Mouse (Mus musculus): ENCODE measurements at regions not wholly inside any gene's neighbourhood (a gene's known extent, or its start where the extent isn't known, plus 50 kb on each side); places are given as distances from the start of the nearest gene placed in this dataset.
"Not testable (repeated sequence)": the region's sequence is repeated elsewhere in the genome, so short reads cannot be mapped to it uniquely, and the experiment has no call there.

DNA sequence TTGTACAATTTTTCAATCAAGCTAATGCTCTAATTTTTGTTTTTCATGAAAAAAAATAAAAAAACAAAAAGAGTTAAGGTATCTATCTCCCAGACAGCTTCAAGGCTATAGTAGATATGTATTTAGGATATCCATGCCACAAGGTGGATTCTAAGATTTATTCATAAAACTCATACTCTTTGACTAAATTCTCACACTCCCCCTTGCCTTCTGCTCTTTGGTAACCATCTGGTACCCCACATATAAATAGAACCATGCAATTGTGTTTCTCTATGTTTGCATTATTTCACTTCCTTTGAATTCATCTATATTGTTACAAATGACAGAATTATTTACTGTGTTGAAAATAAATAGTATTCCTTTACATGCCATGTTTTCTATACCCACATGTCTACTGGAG, 287.2 kb downstream of the Gm11232 start:
- no peak overlapping the region for H3K27ac ChIP-seq (ENCODE audit: low read depth, low read length)
- H3K4me2 ChIP-seq (ENCODE audit: low read depth, low read length, severe bottlenecking): no peak overlapping the region
- no peak for ATAC-seq (replicated peaks; ENCODE audit: low FRiP score)
- H3K9me3 ChIP-seq (ENCODE audit: control insufficient read depth, low read length): no peaks in the 10 kb centered on the region
- no peaks in the 10 kb centered on the region for H3K4me1 ChIP-seq (replicated peaks; ENCODE audit: control insufficient read depth, insufficient read depth, low read length)
- H3K9ac ChIP-seq (ENCODE audit: low read length): no peak overlapping the region
- DNase-seq (ENCODE audit: low spot score): no peak
- H3K36me3 ChIP-seq (ENCODE audit: control insufficient read depth, insufficient read depth, low read length): no peaks in the 10 kb centered on the region
- no peaks in the 10 kb centered on the region for H3K27me3 ChIP-seq (ENCODE audit: control insufficient read depth, insufficient read depth, low read length)
- H3K4me3 ChIP-seq (ENCODE audit: low read depth, low read length): no peak overlapping the region

DNA sequence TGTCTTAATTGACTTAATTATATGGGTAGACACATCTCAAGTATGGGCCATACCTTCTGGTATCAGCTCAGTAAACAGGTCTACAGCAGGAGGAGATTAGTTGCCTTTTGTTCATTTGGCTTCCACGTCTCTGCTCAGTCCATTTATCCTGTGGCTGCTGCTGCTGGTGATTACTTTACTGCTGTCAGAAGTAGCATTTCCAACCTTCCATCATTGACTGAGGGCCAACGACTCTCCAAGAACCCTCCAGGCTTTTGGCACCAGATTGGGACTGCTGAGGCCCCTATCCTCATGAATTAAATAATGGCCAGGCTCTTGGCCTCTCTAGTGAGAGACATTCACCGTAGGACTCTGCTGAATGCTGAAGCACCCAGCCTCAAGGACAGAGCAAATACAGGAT, 303.0 kb downstream of the Gm11232 start:
- H3K27ac ChIP-seq (ENCODE audit: low read depth, low read length): no peak overlapping the region
- no peaks in the 10 kb centered on the region for H3K36me3 ChIP-seq (ENCODE audit: control insufficient read depth, insufficient read depth, low read length)
- no peaks in the 10 kb centered on the region for H3K9me3 ChIP-seq (ENCODE audit: control insufficient read depth, low read length)
- ATAC-seq (replicated peaks; ENCODE audit: low FRiP score) (no peak), DNase-seq (ENCODE audit: low spot score) (no peak)
- H3K4me1 ChIP-seq (replicated peaks; ENCODE audit: control insufficient read depth, insufficient read depth, low read length): no peaks in the 10 kb centered on the region
- WGBS: 55% methylated on average over 3 of the region's 3 CpGs
- no peak overlapping the region for H3K4me2 ChIP-seq (ENCODE audit: low read depth, low read length, severe bottlenecking)
- no peak overlapping the region for H3K4me3 ChIP-seq (ENCODE audit: low read depth, low read length)
- no peak overlapping the region for H3K9ac ChIP-seq (ENCODE audit: low read length)
- H3K27me3 ChIP-seq (ENCODE audit: control insufficient read depth, insufficient read depth, low read length): no peaks in the 10 kb centered on the region

DNA sequence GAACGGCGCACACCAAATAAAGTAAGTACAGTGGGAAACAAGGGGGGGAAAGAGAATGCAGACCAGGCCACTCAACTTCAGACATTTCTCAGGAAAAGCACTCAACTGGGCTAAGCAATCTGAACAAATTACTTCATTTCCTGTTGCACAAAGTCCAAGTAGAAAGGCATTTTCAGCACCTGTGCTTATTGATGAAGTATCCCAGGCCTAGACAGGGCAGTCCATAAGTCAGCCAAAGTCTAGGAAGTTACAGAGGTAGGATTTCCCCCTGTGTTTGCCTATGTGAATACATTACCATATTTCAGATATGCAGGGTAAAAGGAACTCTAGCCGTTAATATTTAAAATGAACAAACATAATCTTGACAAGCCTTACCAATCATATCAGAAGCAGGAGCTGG, 304.3 kb downstream of the Gm11232 start:
- 85% methylated on average over 3 of the region's 3 CpGs for WGBS
- no peak overlapping the region for H3K9ac ChIP-seq (ENCODE audit: low read length)
- H3K4me1 ChIP-seq (replicated peaks; ENCODE audit: control insufficient read depth, insufficient read depth, low read length): no peaks in the 10 kb centered on the region
- H3K9me3 ChIP-seq (ENCODE audit: control insufficient read depth, low read length): no peaks in the 10 kb centered on the region
- no peak overlapping the region for H3K4me3 ChIP-seq (ENCODE audit: low read depth, low read length)
- H3K27ac ChIP-seq (ENCODE audit: low read depth, low read length): no peak overlapping the region
- H3K36me3 ChIP-seq (ENCODE audit: control insufficient read depth, insufficient read depth, low read length): no peaks in the 10 kb centered on the region
- ATAC-seq (replicated peaks; ENCODE audit: low FRiP score): no peak
- no peak for DNase-seq (ENCODE audit: low spot score)
- H3K27me3 ChIP-seq (ENCODE audit: control insufficient read depth, insufficient read depth, low read length): no peaks in the 10 kb centered on the region
- no peak overlapping the region for H3K4me2 ChIP-seq (ENCODE audit: low read depth, low read length, severe bottlenecking)

DNA sequence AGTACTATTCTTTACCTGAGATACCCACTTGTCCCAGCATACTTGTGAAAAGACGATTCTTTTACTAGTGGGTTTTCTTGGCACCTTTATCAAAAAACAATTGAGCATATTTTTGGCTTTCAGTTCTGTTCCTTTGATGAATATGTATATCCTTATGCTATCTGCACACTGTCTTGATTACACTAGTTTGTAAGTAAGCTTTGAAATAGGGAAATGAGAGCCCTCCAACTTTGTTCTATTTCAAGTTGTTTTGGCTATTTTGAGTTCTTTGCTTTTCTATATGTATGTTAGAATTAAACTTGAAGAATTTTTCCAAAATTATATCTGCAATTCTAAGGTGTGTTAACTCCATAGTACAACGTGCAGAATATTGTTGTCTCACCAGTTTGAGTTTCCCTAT, 311.3 kb downstream of the Gm11232 start:
- no peak overlapping the region for H3K27ac ChIP-seq (ENCODE audit: low read depth, low read length)
- no peaks in the 10 kb centered on the region for H3K4me1 ChIP-seq (replicated peaks; ENCODE audit: control insufficient read depth, insufficient read depth, low read length)
- no peak overlapping the region for H3K9ac ChIP-seq (ENCODE audit: low read length)
- no peaks in the 10 kb centered on the region for H3K27me3 ChIP-seq (ENCODE audit: control insufficient read depth, insufficient read depth, low read length)
- no peak overlapping the region for H3K4me2 ChIP-seq (ENCODE audit: low read depth, low read length, severe bottlenecking)
- H3K36me3 ChIP-seq (ENCODE audit: control insufficient read depth, insufficient read depth, low read length): no peaks in the 10 kb centered on the region
- H3K9me3 ChIP-seq (ENCODE audit: control insufficient read depth, low read length): no peaks in the 10 kb centered on the region
- H3K4me3 ChIP-seq (ENCODE audit: low read depth, low read length): no peak overlapping the region
- ATAC-seq (replicated peaks; ENCODE audit: low FRiP score): no peak
- WGBS: 95% methylated on average over 2 of the region's 2 CpGs
- DNase-seq (ENCODE audit: low spot score): no peak

DNA sequence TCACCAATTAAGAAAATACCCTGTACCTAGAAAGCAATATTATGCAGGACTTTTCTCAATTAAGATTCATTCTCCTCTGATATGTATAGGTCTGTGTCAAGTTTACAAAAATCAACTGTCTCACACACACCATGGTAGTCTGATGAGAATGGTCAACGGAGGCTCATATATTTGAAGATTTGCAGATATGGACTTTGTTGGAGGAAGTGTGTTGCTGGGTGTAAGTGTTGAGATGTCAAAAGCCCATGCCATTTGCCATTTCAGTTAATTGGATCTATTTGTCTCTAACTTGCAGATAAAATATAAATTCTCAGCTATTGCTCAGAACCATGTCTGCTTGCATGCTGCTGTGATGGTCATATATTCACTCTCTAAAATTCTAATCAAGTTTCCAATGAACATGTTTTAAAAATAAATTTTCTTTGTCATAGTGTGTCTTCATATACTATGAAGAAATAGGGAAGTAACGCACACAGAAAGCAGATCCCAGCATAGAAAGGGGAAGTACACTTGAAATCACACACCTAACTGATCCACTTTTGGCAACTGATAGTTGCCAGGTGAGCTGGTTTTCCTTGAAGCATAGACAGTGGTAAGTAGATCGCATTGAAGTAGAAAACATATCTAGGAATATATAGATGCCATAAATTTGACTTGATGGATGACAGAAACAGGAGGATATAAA, 326.4 kb downstream of the Gm11232 start:
- no peak overlapping the region for H3K4me2 ChIP-seq (ENCODE audit: low read depth, low read length, severe bottlenecking)
- H3K36me3 ChIP-seq (ENCODE audit: control insufficient read depth, insufficient read depth, low read length): no peaks in the 10 kb centered on the region
- no peaks in the 10 kb centered on the region for H3K4me1 ChIP-seq (replicated peaks; ENCODE audit: control insufficient read depth, insufficient read depth, low read length)
- no peaks in the 10 kb centered on the region for H3K27me3 ChIP-seq (ENCODE audit: control insufficient read depth, insufficient read depth, low read length)
- DNase-seq (ENCODE audit: low spot score) (no peak), ATAC-seq (replicated peaks; ENCODE audit: low FRiP score) (no peak)
- no peak overlapping the region for H3K4me3 ChIP-seq (ENCODE audit: low read depth, low read length)
- H3K9ac ChIP-seq (ENCODE audit: low read length): no peak overlapping the region
- 89% methylated on average over 3 of the region's 3 CpGs for WGBS
- no peaks in the 10 kb centered on the region for H3K9me3 ChIP-seq (ENCODE audit: control insufficient read depth, low read length)
- H3K27ac ChIP-seq (ENCODE audit: low read depth, low read length): no peak overlapping the region

DNA sequence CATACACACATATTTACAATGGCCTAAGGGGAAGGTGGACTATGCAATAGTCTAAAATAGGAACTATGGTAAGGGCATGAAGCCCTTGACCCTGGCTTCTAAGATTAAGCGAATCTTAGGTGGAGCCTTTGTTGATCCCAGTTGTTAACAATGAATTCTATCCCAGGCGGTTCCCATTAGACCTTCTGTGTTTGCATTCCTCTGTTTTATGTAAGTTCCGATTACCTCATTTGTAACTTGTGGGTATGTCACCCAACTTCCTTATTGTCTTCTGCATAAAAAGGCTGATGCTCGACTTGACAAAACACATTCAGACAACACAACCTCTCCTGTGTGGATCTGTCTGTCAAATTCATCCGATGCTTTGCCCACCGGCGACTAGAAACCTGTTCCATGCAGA, 335.6 kb downstream of the Gm11232 start:
- not testable (repeated sequence) for H3K27ac ChIP-seq (ENCODE audit: low read depth, low read length); H3K4me2 ChIP-seq (ENCODE audit: low read depth, low read length, severe bottlenecking); ATAC-seq (replicated peaks; ENCODE audit: low FRiP score); H3K9me3 ChIP-seq (ENCODE audit: control insufficient read depth, low read length); H3K4me1 ChIP-seq (replicated peaks; ENCODE audit: control insufficient read depth, insufficient read depth, low read length); H3K36me3 ChIP-seq (ENCODE audit: control insufficient read depth, insufficient read depth, low read length); H3K27me3 ChIP-seq (ENCODE audit: control insufficient read depth, insufficient read depth, low read length); H3K4me3 ChIP-seq (ENCODE audit: low read depth, low read length); H3K9ac ChIP-seq (ENCODE audit: low read length); DNase-seq (ENCODE audit: low spot score)
- 92% methylated on average over 7 of the region's 7 CpGs for WGBS

DNA sequence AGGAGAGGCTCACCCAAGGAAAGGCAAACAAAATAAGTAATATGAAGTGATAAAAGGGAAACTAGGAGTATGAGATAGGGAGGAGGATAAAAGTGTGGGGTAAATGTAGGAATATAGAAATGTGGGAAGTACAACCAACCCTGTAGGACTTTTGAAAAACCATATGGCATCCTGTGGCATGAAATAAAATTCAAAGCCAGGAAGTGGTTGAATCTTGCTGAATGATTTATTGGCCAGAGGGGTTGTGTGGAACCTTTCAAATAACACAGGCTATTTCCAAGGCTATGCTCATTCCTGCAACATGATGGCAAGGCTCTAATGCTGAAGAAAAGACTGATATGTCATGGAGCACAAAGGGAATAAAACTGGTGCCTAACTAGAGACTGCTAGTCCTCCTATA, 347.9 kb downstream of the Gm11232 start:
- H3K4me2 ChIP-seq (ENCODE audit: low read depth, low read length, severe bottlenecking): no peak overlapping the region
- no peak overlapping the region for H3K9ac ChIP-seq (ENCODE audit: low read length)
- DNase-seq (ENCODE audit: low spot score): no peak
- H3K27me3 ChIP-seq (ENCODE audit: control insufficient read depth, insufficient read depth, low read length): no peaks in the 10 kb centered on the region
- H3K9me3 ChIP-seq (ENCODE audit: control insufficient read depth, low read length): no peaks in the 10 kb centered on the region
- H3K27ac ChIP-seq (ENCODE audit: low read depth, low read length): no peak overlapping the region
- H3K4me1 ChIP-seq (replicated peaks; ENCODE audit: control insufficient read depth, insufficient read depth, low read length): no peaks in the 10 kb centered on the region
- no peaks in the 10 kb centered on the region for H3K36me3 ChIP-seq (ENCODE audit: control insufficient read depth, insufficient read depth, low read length)
- no peak for ATAC-seq (replicated peaks; ENCODE audit: low FRiP score)
- no peak overlapping the region for H3K4me3 ChIP-seq (ENCODE audit: low read depth, low read length)

DNA sequence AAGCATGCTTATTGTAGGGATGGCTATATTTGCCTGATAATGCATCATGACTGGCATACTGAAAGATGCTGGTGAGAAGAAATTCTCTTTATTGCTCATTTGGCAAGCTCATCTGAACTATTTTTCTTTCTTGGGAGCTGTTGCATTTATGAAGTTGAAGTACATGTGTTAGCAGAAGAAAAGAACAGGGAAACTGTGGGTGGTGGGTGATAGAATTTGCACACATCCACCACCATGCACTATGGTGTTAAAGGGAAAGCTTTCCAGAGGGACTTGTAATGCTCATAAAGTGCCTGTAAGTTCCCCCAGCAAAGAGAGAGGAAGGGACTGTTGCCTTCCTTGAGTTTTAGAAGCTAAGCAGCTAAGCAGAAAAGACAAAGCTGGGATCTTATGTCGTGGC, 367.3 kb downstream of the Gm11232 start:
- Histone ChIP-seq H3K4me1 (replicated peaks; ENCODE audit: control insufficient read depth, insufficient read depth, low read length) (no peaks in the 10 kb centered on the region), H3K27ac (ENCODE audit: low read depth, low read length) (no peak overlapping the region), H3K27me3 (ENCODE audit: control insufficient read depth, insufficient read depth, low read length) (no peaks in the 10 kb centered on the region), H3K4me2 (ENCODE audit: low read depth, low read length, severe bottlenecking) (no peak overlapping the region), H3K9me3 (ENCODE audit: control insufficient read depth, low read length) (no peaks in the 10 kb centered on the region), H3K36me3 (ENCODE audit: control insufficient read depth, insufficient read depth, low read length) (no peaks in the 10 kb centered on the region), H3K9ac (ENCODE audit: low read length) (no peak overlapping the region), H3K4me3 (ENCODE audit: low read depth, low read length) (no peak overlapping the region)
- 87% methylated on average over 1 of the region's 1 CpGs for WGBS
- ATAC-seq (replicated peaks; ENCODE audit: low FRiP score) (no peak), DNase-seq (ENCODE audit: low spot score) (no peak)

DNA sequence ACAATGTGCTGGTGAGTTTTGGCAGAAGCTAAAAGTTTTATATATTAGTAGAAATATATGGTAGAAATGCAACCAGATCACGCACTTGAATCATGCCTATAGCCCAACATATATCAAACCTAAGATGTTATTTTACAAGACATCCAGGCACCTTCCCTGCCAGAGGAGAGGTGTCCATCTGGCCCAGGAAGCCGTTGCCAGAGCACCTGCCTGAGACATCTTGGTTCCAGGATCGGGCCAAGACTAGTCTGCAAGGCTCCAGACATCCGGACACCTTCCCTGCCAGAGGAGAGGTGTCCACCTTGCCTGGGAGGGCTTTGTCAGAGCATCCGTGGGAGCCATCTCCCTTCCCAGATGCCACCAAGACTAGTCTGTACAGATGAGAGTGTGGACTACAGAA, 388.5 kb downstream of the Gm11232 start:
- H3K27ac ChIP-seq (ENCODE audit: low read depth, low read length): no peak overlapping the region
- H3K27me3 ChIP-seq (ENCODE audit: control insufficient read depth, insufficient read depth, low read length): no peaks in the 10 kb centered on the region
- H3K9me3 ChIP-seq (ENCODE audit: control insufficient read depth, low read length): no peaks in the 10 kb centered on the region
- 95% methylated on average over 5 of the region's 5 CpGs for WGBS
- no peak overlapping the region for H3K4me2 ChIP-seq (ENCODE audit: low read depth, low read length, severe bottlenecking)
- DNase-seq (ENCODE audit: low spot score) (no peak), ATAC-seq (replicated peaks; ENCODE audit: low FRiP score) (no peak)
- H3K9ac ChIP-seq (ENCODE audit: low read length): no peak overlapping the region
- no peaks in the 10 kb centered on the region for H3K36me3 ChIP-seq (ENCODE audit: control insufficient read depth, insufficient read depth, low read length)
- H3K4me1 ChIP-seq (replicated peaks; ENCODE audit: control insufficient read depth, insufficient read depth, low read length): no peaks in the 10 kb centered on the region
- H3K4me3 ChIP-seq (ENCODE audit: low read depth, low read length): no peak overlapping the region

Data from forebrain, embryonic 11.5 days (tissue).